Mouse (Mus musculus): ENCODE data around the gene Papola.

DNA sequence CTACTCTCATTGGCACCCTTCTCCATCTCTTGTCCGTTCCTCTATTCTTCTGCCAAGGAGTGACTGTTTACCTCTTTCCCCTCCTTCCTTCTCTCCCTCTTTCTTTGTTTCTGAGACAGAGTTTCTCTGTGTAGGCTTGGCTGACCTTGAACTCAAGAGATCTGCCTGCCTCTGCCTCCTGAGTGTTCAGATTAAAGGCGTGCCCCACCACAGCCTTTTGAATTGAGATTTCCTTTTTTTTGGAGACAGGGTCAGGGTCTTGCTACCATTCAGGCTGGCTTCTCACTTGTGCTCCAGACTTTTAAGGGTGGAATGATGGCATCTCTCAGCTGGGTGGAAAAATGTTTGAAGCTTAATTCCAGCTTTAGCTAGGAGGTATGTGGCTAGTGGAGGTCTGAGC, 3.1 kb downstream of the Papola start:
- TF ChIP-seq CTCF (IDR thresholded peaks at IDR 0.05; ENCODE audit: low read depth, low read length) (no peak), POLR2A (IDR thresholded peaks at IDR 0.05; ENCODE audit: borderline replicate concordance, low read depth, low read length) (no peak)
